Mouse (Mus musculus): ENCODE measurements around the gene Asic3.

DNA sequence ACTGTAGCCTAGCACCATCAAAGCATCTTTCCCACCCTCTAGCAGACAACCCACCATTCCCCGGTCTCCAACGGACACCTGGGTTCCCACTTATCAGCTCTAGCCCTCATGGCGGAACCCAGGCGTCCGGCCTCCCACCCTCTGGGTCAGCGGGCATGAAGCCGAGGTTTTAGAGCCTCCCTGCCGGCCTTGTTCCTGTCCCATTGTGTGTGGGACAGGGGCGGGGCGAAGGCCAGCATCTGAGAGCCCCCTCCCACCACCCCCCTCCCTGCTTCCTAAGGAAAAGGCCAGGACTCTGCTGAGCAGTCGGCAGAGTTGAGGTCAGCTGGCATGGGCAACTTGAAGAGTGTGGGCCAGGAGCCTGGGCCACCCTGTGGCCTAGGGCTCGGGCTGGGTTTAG is 48.7 kb upstream of the Asic3 start, which contains the start of gene Nos3:
- TF ChIP-seq CTCF (IDR thresholded peaks at IDR 0.05; ENCODE audit: insufficient read depth, low read depth, low read length) = no peak
- TF ChIP-seq POLR2A (IDR thresholded peaks at IDR 0.05; ENCODE audit: insufficient read depth, low read depth, low read length) = no peak

All from olfactory bulb, adult 2 months (tissue).